Mouse (Mus musculus) ES-CJ7 (cell line): ENCODE measurements around the gene Aldh3a2.
"Not testable (repeated sequence)": the region's sequence is repeated elsewhere in the genome, so short reads cannot be mapped to it uniquely, and the experiment has no call there.

ENCODE experiments used
- DNase-seq: peaks from one replicate; pipeline ENCODE4 v3.0.0; 2011; ENCODE audit warnings: low read depth, low spot score

Aldh3a2 gene

GRCm38 (mm10) chr11:61266551-61267533, at the start of gene Aldh3a2:
Gene Aldh3a2 (minus strand): TSS chr11:61267464.
- peak; percentile 96 for DNase-seq

- DNase-seq, result no peak
Measured at GRCm38 (mm10) chr11:61316864-61317263, 49.6 kb upstream of the Aldh3a2 start.

DNA sequence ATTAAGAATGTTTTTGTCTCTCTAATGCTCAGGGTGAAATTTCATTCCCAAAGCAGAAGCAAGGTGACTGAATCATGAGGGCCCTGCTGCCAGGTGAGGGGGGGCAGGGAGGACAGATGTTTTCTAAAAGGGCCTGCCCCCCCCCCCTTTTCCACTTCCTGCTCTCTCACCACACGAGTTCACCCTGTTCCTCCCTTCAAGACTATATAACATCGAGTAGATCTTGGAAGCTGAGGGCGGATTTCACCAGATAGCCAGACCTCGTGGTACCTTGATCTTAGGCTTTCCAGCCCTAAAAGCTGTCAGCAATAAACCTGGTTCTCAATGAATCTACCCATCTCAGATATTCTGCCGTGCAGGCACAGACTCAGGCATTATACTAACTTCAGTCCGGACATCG, 43.1 kb upstream of the Aldh3a2 start:
- DNase-seq, result no peak

- no peak for DNase-seq
Measured at GRCm38 (mm10) chr11:61309831-61310230, 42.6 kb upstream of the Aldh3a2 start.

DNA sequence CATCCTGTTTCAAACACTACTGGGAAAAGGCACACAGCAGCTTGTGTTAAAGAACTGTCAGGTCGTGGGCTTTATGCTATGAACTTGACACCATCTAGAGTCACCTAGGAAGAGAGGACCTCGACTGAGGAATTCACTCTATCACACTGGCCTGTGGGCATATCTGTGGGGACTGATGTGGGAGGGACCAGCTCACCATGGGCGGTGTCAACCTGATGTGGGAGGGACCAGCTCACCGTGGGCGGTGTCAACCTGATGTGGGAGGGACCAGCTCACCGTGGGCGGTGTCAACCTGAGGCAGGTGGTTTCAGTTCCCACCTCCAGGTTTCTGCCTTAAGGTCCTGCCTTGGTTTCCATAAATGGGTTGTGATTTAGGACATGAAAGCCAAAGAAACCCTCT, 40.5 kb upstream of the Aldh3a2 start:
- peak; percentile 52 for DNase-seq

DNA sequence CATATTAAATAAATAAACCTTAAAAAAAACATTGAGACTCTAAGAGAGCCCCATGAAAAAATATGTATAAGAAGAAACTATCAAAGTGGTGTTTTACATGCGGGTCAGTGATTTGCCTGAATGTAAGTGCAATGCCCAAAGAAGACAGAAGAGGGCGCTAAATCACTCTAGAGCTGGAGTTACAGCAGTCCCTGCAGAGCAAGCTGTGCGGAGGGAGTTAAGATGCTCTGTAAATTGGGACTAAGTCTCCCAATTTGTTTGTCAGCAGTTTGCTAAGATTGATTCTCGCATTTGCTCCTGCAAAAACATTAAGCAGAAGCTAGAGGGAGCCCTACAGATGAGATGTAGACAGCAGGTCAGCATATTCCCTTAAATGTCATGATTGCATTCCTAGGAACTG, 38.1 kb upstream of the Aldh3a2 start:
- peak; percentile 65 for DNase-seq

GRCm38 (mm10) chr11:61304535-61304934, 37.3 kb upstream of the Aldh3a2 start:
- DNase-seq, result not testable (repeated sequence)

DNA sequence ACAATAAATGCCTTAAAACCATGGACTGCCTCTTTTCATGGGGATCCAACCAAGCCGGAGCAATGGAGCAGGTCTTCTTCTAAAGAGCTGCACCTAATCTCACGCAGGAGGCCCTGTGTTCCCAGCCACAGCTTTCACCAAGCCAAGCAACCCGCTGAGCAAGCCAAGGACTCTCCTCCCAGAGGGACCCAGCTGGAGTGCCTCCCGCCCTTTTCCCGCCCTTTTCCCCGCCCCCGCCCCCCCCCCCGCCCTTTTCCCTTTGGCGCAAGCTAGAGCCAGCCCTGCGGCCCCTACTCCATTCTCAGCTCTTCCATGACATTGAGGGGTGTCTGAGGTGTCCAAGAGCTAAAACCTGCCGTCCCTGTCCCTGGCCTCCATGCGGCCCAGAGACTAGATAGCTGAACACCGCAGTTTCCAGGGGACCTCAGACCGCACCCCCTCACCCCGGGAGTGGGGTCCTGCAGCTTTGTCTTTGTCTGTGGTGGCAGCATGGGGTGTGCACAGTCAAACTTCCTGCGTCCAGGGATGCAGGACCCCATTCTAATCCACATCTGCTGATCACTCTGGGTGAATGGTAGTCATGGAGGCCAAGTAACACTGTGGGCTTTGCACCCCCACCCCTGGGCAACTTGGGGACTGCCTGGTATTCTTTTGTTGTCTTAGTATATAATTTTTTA, 33.6 kb upstream of the Aldh3a2 start:
- peak; percentile 41 for DNase-seq

DNA sequence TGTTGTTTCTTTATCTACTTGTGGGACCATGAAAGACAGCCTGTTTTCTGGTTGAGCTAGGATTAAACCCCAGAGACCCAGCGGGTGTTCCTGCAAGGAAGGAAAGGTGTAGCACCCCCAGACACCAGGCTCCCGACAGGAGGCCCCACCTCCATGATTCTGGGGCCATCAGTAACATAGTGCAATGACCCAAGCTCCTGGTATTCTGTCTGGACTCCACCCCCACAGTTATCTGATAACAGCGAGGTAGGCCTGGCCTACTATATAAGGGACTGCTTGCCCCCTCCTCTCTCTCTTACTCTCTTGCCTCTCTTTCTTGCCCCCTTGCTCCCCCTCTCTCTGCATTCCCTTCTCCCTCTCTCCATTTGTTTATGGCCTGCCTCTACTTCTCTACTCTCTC, 32.9 kb upstream of the Aldh3a2 start:
- DNase-seq, result no peak

DNA sequence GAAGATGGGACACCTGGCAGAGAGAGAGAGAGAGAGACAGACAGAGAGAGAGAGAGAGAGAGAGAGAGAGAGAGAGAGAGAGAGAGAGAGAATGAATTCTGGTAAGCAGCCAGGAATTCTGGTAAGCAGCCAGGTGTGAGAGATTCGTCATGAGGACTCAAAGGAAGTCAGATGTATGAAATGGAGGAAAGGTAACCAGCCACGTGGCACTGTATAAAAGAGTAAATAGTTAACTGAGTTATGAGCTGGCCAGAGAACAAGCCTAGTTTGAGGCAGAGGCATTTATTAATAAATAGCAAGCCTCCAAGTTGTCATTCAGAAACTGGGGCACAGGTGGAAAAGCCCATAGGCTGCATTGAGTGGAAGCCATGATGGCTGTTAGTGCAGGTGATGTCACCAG, 30.6 kb upstream of the Aldh3a2 start:
- DNase-seq, result no peak

- peak; percentile 81 for DNase-seq
Measured at GRCm38 (mm10) chr11:61297326-61297725, 30.1 kb upstream of the Aldh3a2 start.

DNA sequence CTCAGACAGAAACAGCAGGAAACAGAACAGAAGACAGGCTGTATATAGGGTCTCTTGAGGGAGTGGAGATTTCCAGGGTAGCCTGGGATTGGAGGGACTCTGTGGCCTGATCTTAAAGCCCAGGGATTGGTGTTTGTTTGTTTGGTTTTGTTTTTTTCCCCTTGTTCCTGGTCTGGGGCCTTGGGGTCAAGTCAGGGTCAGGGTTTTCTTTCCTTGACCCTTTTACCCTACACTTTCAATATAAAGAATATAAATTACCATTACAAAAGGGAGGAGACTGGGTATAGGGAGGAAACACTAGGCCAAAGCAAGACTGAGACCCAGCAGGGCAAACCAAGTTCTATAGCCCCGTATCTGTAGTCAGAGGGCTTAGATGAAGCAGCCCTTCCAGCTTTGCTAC, 29.3 kb upstream of the Aldh3a2 start:
- DNase-seq, result peak; percentile 85

- DNase-seq, result no peak
Measured at GRCm38 (mm10) chr11:61295556-61295955, 28.3 kb upstream of the Aldh3a2 start.

DNA sequence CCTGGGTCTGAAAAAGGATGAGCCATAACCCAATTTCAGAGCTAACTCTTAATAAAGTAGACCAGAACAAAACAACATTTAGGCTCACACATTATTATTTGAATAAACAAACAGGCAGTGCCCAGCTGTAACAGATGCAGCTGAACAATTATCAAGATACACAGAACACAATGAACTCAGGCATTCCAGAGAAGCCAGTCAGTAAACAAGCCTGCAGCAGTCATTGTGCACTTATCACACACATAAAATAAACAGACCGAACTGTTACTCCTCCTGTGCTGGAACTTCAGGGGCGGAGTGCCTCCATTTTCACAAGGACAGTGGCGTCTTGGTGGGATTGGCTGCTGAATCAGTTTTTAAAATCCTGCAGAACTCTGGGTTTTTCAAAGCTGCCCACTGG, 27.2 kb upstream of the Aldh3a2 start:
- DNase-seq, result no peak

DNA sequence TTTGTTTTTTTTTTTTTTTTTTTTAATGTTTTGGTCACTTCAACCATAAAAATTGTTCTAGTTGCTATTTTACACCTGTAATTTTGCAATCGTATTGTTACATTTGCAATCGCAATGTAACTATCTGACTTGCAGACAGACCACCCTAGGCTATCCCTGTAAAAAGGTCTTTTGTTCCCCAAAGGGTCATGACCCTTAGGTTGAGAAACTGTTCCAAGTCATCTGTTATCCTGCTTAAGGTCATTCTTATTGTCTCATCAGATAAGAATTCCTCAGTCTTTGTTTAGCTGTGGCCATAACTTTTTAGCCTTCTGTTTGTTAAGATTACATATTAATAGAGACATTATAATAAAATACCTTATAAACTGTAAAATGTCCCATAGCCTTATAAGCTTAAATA, 26.0 kb upstream of the Aldh3a2 start:
- DNase-seq, result peak; percentile 61

DNA sequence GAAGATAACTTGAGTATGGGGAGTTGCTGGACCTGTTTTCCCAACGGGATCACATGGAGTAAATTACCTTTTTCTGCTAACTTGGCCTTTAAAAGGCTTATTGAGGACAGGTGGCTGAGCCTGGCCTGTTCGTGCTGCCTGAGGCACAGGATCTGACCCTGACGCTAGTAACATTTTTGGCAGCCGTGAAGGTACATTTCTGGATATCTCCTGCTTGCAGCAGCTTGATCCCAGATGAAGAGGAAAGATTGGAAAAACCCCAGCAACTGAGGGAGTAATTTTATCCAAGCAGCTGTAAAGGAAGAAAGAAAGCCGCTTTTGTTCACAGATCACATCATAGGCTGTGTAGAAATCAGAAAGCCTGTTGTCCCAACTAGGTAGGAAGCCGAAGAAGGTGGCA, 17.1 kb upstream of the Aldh3a2 start:
- no peak for DNase-seq

DNA sequence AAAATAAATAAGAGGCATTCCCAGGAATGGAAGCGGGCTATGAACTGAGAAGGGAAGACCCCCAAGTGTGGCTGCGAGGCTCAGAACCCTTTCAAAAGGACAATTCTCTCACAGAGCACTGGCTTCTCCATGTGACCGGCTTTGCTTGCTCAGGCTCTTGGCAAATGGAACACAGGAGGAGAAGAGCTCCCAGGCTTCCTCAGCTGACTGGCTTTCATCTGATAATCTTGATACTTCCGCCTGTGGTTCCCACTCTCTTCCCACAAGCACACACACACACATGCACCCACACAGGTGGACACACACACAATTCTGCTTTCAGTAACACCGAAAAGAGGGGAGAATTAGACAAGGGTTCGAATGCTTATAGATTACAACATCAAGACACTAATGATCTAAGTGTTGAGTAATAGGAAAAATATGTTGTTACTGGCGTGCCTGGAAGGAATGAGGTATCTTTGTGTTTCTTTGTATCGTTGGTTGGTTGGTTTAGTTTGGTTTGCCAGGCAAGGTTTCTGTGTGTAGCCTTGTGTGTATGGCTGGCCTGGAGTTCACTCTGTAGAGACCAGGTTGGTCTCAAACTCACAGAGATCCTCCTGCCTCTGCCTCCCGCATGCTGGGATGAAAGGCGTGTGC, 16.3 kb upstream of the Aldh3a2 start:
- no peak for DNase-seq

DNA sequence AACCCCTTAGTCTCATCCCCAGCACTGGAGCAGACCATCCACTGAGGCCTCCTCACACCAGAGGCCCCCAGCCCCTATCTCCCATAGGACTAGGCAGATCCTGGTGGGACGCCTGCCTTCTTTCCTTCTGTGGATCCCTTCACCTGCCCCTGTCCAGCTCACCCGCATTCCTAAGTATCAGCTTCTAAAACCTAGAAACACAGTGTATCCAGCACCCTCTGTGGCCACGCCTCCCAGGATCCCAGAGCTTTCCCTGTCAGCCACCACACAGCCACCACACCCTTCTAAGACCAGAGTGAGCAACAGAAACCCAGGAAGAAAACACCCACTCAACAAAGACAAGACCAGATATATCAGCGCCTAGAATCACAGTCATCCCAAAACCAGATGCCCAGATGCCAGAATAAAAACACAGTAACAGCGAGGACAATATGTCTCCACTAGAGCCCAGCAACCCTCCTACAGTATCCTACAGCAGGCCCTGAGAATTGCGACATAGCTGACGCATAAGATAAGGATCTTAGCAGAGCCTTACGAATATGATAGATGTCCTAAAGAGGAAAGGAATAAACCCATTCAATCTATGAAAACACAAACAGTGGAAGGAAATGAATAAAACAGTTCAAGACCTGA, 11.3 kb upstream of the Aldh3a2 start:
- no peak for DNase-seq

- DNase-seq, result no peak
Measured at GRCm38 (mm10) chr11:61277937-61278336, 10.7 kb upstream of the Aldh3a2 start.

DNA sequence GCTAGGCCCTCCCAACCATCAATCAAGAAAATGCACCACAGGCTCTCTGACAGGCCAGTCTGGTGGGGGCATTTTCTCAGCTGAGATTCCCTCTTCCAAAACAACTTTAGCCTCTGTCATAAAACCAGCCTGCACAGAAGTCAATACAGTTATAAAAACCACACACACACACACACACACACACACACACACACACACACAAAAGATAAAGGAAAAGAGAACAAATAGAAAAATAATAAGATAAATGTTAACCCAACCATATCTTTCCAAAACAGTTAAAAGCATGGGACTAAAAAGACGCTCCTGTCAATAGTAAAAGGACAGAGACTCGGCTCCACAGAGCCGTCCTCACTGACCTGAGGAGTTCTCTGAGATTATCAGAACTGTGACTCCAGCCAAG, 9.2 kb upstream of the Aldh3a2 start:
- DNase-seq, result no peak

GRCm38 (mm10) chr11:61275106-61275505, 7.8 kb upstream of the Aldh3a2 start:
- no peak for DNase-seq

DNA sequence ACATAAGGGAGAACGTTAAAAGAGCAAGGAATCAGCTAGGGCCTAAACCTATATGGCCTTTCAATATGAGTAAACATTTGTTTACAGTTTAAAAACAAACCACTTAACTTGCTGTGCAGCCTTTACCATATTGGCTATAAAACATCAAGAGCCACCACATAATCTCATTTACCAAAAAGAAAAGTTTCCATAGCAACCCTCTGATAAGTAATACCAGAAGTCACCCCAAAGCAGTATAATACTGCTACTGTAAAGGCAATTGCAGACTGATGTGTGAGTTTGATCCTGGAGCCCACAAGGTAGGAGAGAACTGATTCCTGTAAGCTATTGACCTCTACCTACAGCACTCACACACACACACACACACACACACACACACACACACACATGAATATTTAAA, 7.2 kb upstream of the Aldh3a2 start:
- no peak for DNase-seq
